10 mouse cellular contexts compared by ENCODE assay signal in the genomic region with DNA sequence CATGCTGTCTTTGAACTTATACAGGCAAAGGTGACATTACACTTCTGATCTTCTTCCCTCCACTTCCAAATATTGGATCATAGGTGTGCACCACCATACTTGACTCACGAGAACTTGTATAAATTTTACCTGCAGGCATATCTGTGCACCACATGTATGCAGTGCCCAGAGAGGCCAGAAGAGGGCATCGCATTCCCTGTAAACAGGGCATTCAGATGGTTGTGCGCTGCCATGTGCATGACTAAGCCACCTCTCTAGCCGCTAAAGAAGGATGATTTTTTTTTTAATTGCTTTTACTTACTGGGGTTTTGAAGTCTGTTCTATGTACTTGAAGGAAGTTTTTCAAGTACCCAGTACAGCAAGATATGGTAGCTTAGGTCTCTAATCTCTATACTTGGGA. TPM values are rescaled to one million over a fixed set of nuclear protein-coding genes. Genes with fewer than 3 reads are reported as not detected.
DNase-seq lines count a peak whose midpoint lies in the region; TF ChIP-seq lines count a peak whose summit lies in the region.
"Had no signal": no experiment of that assay in that cellular context is flagged by ENCODE, and none has a peak within 500 bp of the region (broad histone marks: within the 10 kb centered on the region; RNA-seq: fewer than 3 reads in every experiment).

No protein-coding gene starts in this region.

- H3K36me3 ChIP-seq in spleen, adult 2 months (ENCODE audit: control insufficient read depth, insufficient read depth, low read length) = no peaks in the 10 kb centered on the region
- H3K36me3 ChIP-seq: lung, embryonic 15.5 days; stomach, embryonic 15.5 days had no signal

- no peaks in the 10 kb centered on the region for H3K4me1 ChIP-seq in spleen, adult 2 months (ENCODE audit: control insufficient read depth, insufficient read depth, insufficient read length)
- H3K4me1 ChIP-seq: lung, embryonic 15.5 days; stomach, embryonic 15.5 days had no signal

- H3K27me3 ChIP-seq in spleen, adult 2 months (ENCODE audit: control insufficient read depth, insufficient read depth, low read length) = no peaks in the 10 kb centered on the region
- H3K27me3 ChIP-seq: lung, embryonic 15.5 days; stomach, embryonic 15.5 days had no signal

- no peak overlapping the region for H3K27ac ChIP-seq in spleen, adult 2 months (ENCODE audit: insufficient read depth, low read length)
- H3K27ac ChIP-seq: lung, embryonic 15.5 days; stomach, embryonic 15.5 days had no signal

- TF ChIP-seq POLR2A in spleen, adult 2 months (IDR thresholded peaks at IDR 0.05; ENCODE audit: low read depth, low read length) = no peak

- DNase-seq in heart, adult 8-10 months (ENCODE audit: low spot score) = peak; percentile 37
- DNase-seq in heart, adult 9 months (ENCODE audit: low spot score in 2 of 2) = no peak
- peak in 1 of 2 experiments; percentile 18 for DNase-seq in spleen, adult 2 months (ENCODE audit: low read depth in 1 of 2, low spot score in 2 of 2)
- DNase-seq in spleen, postnatal 14 days (ENCODE audit: low spot score in 2 of 2) = no peak
- DNase-seq in adrenal gland, postnatal 25 days = peak; percentile 64
- peak; percentile 70 to 72 for DNase-seq in kidney, postnatal 4 days
- peak; percentile 92 for DNase-seq in thymus, postnatal 4 days
- no peak for DNase-seq in layer of hippocampus, adult 9-11 months

- no peak overlapping the region for H3K4me3 ChIP-seq in spleen, adult 2 months (ENCODE audit: extremely low read depth, insufficient read depth, insufficient read length)
- H3K4me3 ChIP-seq: lung, embryonic 15.5 days; stomach, embryonic 15.5 days had no signal

- WGBS in spleen, adult 2 months = 72% methylated on average over 4 of the region's 4 CpGs

- peak; percentile 18; the same call in 1 of the 2 replicates for TF ChIP-seq CTCF in spleen, adult 2 months (IDR thresholded peaks at IDR 0.05; ENCODE audit: extremely low read depth, insufficient read depth, insufficient read length, insufficient replicate concordance)

RNA-seq across cellular contexts. Expression of gene Rbp7, which starts 1.1 kb away (rescaled TPM):
- 10 to 100 TPM; 41.4 to 66.1 (median 52.8) TPM for total RNA-seq in heart, adult 8-10 months (2022)
- not detected in 2 replicates for polyA plus RNA-seq in spleen, adult 2 months (2012; rRNA removed)
- 7.0 and 13.4 TPM in 2 replicates for total RNA-seq in adrenal gland, postnatal 25 days (2021)

RNA-seq across cellular contexts. Expression of gene Tmem274, which starts 23.5 kb away (rescaled TPM):
- not detected for total RNA-seq in heart, adult 8-10 months (2022)
- polyA plus RNA-seq in spleen, adult 2 months (2012; rRNA removed) = not detected in 2 replicates
- not detected in 2 replicates for total RNA-seq in adrenal gland, postnatal 25 days (2021)

RNA-seq across cellular contexts. Expression of gene Ube4b, which starts 27.1 kb away (rescaled TPM):
- 10 to 100 TPM; 40.6 to 46.8 (median 42.6) TPM for total RNA-seq in heart, adult 8-10 months (2022)
- polyA plus RNA-seq in spleen, adult 2 months (2012; rRNA removed) = 36.6 and 46.2 TPM in 2 replicates
- total RNA-seq in adrenal gland, postnatal 25 days (2021) = 105 and 111 TPM in 2 replicates

RNA-seq across cellular contexts. Expression of gene Nmnat1, which starts 31.3 kb away (rescaled TPM):
- total RNA-seq in heart, adult 8-10 months (2022) = 10 to 100 TPM; 35.1 to 36.8 (median 36.0) TPM
- 3.4 and 4.2 TPM in 2 replicates for polyA plus RNA-seq in spleen, adult 2 months (2012; rRNA removed)
- 12.2 and 17.1 TPM in 2 replicates for total RNA-seq in adrenal gland, postnatal 25 days (2021)

RNA-seq across cellular contexts. Expression of gene Lzic, which starts 31.4 kb away (rescaled TPM):
- 10 to 100 TPM; 50.1 to 69.6 (median 57.6) TPM for total RNA-seq in heart, adult 8-10 months (2022)
- polyA plus RNA-seq in spleen, adult 2 months (2012; rRNA removed) = 8.0 and 8.5 TPM in 2 replicates
- total RNA-seq in adrenal gland, postnatal 25 days (2021) = 25.8 and 26.5 TPM in 2 replicates

Comparison
In these comparisons a context has a peak if more than half of its experiments do, and no peak if none do; other contexts are left out.
1. DNase-seq: peak in heart, adult 8-10 months (single experiment), adrenal gland, postnatal 25 days (single experiment), kidney, postnatal 4 days (2 of 2) and thymus, postnatal 4 days (single experiment); none in heart, adult 9 months (0 of 2), spleen, postnatal 14 days (0 of 2) and layer of hippocampus, adult 9-11 months (single experiment).